ENCODE assay signal across 15 mouse cellular contexts in the genomic region with DNA sequence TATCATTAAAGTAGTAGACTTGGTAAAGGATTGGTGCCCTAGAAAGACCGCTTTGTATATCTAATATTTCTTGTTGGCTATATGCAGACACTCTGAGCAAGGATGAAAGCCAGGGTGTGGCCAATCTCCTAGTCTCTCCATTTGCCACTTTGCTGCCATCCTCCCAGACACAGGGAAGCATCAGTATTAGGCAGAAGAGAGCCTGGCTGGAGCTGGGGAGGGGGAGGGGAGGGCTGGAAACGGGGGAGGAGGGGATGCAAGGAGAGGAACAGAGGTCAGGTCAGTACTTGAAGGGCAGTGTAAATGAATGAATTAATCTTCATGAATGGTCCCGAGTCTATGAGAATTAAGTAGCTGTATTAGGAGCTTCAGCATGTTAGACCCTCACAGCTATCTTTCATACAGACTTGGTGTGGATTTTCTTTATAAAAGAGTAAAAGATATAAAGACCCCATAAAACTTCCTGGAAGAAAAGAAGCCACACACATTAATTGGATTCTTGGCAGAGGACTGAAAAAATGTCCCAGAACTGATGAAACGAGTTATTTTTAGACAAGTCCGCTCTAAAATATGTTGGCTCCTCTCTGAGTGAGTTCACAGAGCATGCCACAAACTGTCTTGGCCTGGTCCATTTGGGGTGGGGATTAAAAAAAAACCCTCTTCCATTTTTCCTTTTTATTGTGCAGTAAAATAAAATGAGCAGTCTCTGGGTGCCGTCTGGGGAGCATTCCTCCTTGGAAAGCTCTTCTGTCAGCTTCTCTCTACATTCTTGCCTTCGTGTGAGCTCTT. TPM values are rescaled to one million over a fixed set of nuclear protein-coding genes. Genes with fewer than 3 reads are reported as not detected.
DNase-seq lines count a peak whose midpoint lies in the region; ATAC-seq and TF ChIP-seq lines count a peak whose summit lies in the region.
"Had no signal": no experiment of that assay in that cellular context is flagged by ENCODE, and none has a peak within 500 bp of the region (broad histone marks: within the 10 kb centered on the region; RNA-seq: fewer than 3 reads in every experiment).

No protein-coding gene starts in this region.

- no peak for TF ChIP-seq CTCF in heart, adult 2 months (IDR thresholded peaks at IDR 0.05)

- no peak overlapping the region for H3K4me2 ChIP-seq in heart, embryonic 12.5 days
- H3K4me2 ChIP-seq in kidney, embryonic 15.5 days, result no peak overlapping the region
- H3K4me2 ChIP-seq: embryonic facial prominence, embryonic 12.5 days; hindbrain, embryonic 14.5 days had no signal

- no peaks in the 10 kb centered on the region for H3K9me3 ChIP-seq in heart, embryonic 12.5 days (replicated peaks)
- H3K9me3 ChIP-seq in kidney, embryonic 15.5 days (replicated peaks), result no peaks in the 10 kb centered on the region
- H3K9me3 ChIP-seq: embryonic facial prominence, embryonic 12.5 days had no signal

- WGBS in heart, adult 2 months, result 30% methylated on average over 7 of the region's 7 CpGs
- WGBS in heart, embryonic 12.5 days, result 32% methylated on average over 7 of the region's 7 CpGs
- WGBS in kidney, embryonic 15.5 days, result 40% methylated on average over 7 of the region's 7 CpGs

- peak overlapping the region; percentile 86 for H3K27ac ChIP-seq in heart, adult 2 months
- H3K27ac ChIP-seq in heart, embryonic 12.5 days (ENCODE audit: poor library complexity, severe bottlenecking), result no peak overlapping the region
- peak overlapping the region; percentile 85 for H3K27ac ChIP-seq in brown adipose tissue, adult 24 weeks (replicated peaks; ENCODE audit: low read depth, low read length)
- H3K27ac ChIP-seq in kidney, embryonic 15.5 days, result peak overlapping the region; percentile 62; the same call in 1 of the 2 replicates
- H3K27ac ChIP-seq: embryonic facial prominence, embryonic 12.5 days; hindbrain, embryonic 14.5 days; macrophage had no signal

- DNase-seq in heart, adult 2 months, result peak in 1 of 2 experiments; percentile 29
- peak; percentile 25 for DNase-seq in 3134 (ENCODE audit: extremely low read depth, insufficient read length, low spot score)
- DNase-seq in cerebellum, adult 9-11 months, result no peak
- no peak for DNase-seq in left cerebral cortex, postnatal 4 days
- DNase-seq: adrenal gland, adult 2 months; cerebellum, adult 11 months; right cerebral cortex, postnatal 25 days; thymus, postnatal 25 days had no signal

- no peaks in the 10 kb centered on the region for H3K79me2 ChIP-seq in heart, adult 2 months (replicated peaks; ENCODE audit: control insufficient read depth, insufficient read depth, low read length)

- H3K27me3 ChIP-seq in heart, adult 2 months (ENCODE audit: control insufficient read depth, insufficient read depth, low read length), result no peaks in the 10 kb centered on the region
- no peaks in the 10 kb centered on the region for H3K27me3 ChIP-seq in heart, embryonic 12.5 days (replicated peaks)
- no peaks in the 10 kb centered on the region for H3K27me3 ChIP-seq in kidney, embryonic 15.5 days

- no peak overlapping the region for H3K4me3 ChIP-seq in heart, adult 2 months
- H3K4me3 ChIP-seq in heart, embryonic 12.5 days, result no peak overlapping the region
- no peak overlapping the region for H3K4me3 ChIP-seq in brown adipose tissue, adult 24 weeks (ENCODE audit: insufficient read depth, low read depth, low read length)
- no peak overlapping the region for H3K4me3 ChIP-seq in kidney, embryonic 15.5 days (replicated peaks)
- H3K4me3 ChIP-seq: embryonic facial prominence, embryonic 12.5 days had no signal

- H3K4me1 ChIP-seq in heart, adult 2 months (ENCODE audit: control insufficient read depth, insufficient read depth, low read length), result peaks cover 2% of the 10 kb centered on the region; the same call in 1 of the 2 replicates
- peaks cover 10% of the 10 kb centered on the region for H3K4me1 ChIP-seq in heart, embryonic 12.5 days (replicated peaks)
- peaks cover 11% of the 10 kb centered on the region for H3K4me1 ChIP-seq in brown adipose tissue, adult 24 weeks (ENCODE audit: control insufficient read depth, insufficient read depth, insufficient read length, low read length)
- peaks cover 31% of the 10 kb centered on the region for H3K4me1 ChIP-seq in kidney, embryonic 15.5 days

- no peak overlapping the region for H3K9ac ChIP-seq in heart, adult 2 months (ENCODE audit: low read depth, low read length)
- no peak overlapping the region for H3K9ac ChIP-seq in heart, embryonic 12.5 days
- H3K9ac ChIP-seq in kidney, embryonic 15.5 days, result no peak overlapping the region
- H3K9ac ChIP-seq: embryonic facial prominence, embryonic 12.5 days; hindbrain, embryonic 14.5 days had no signal

- no peak for TF ChIP-seq EP300 in heart, adult 2 months (IDR thresholded peaks at IDR 0.05; ENCODE audit: insufficient read depth, low read depth, low read length)

- H3K36me3 ChIP-seq in heart, adult 2 months (ENCODE audit: control insufficient read depth, insufficient read depth, low read length), result peaks cover 8% of the 10 kb centered on the region
- H3K36me3 ChIP-seq in heart, embryonic 12.5 days, result no peaks in the 10 kb centered on the region
- no peaks in the 10 kb centered on the region for H3K36me3 ChIP-seq in kidney, embryonic 15.5 days
- H3K36me3 ChIP-seq: embryonic facial prominence, embryonic 12.5 days had no signal

- intact Hi-C loops in heart, adult 2 months (cut with DNase I), result no loop called here
- intact Hi-C loops in left cerebral cortex, postnatal 4 days (cut with DNase I), result no loop called here

- ATAC-seq in heart, embryonic 12.5 days (ENCODE audit: insufficient number of reproducible peaks, low FRiP score), result no peak
- ATAC-seq in kidney, embryonic 15.5 days (replicated peaks; ENCODE audit: low FRiP score), result no peak
- ATAC-seq in inflammation-experienced regulatory T-cells, adult 6 months, result no peak

- TF ChIP-seq POLR2A in heart, adult 2 months (IDR thresholded peaks at IDR 0.05; ENCODE audit: insufficient read depth, low read depth, low read length), result no peak

RNA-seq across cellular contexts. Expression of a gene that starts 23.7 kb away (rescaled TPM):
- total RNA-seq in heart, adult 2 months (2021), result 10 to 100 TPM; 26.7 to 28.9 TPM
- 15.2 and 24.7 TPM in 2 replicates for polyA plus RNA-seq in heart, adult 2 months (2012; rRNA removed)
- 19.0 and 19.8 TPM in 2 replicates for polyA plus RNA-seq in heart, embryonic 12.5 days (2016; fragmentation: Nextera tagmentation; extraction: Ambion mirVana)
- polyA plus RNA-seq in brown adipose tissue, adult 24 weeks (2012; ENCODE audit: insufficient read depth, insufficient read length, missing spikeins), result 4.9 and 7.5 TPM in 2 replicates
- polyA plus RNA-seq in kidney, embryonic 15.5 days (2015; fragmentation: Nextera tagmentation; extraction: Ambion mirVana), result 22.8 and 23.8 TPM in 2 replicates
- 100 to 1,000 TPM; 144 to 156 (median 153) TPM for polyA plus RNA-seq in inflammation-experienced regulatory T-cells, adult 6 months (2017; shearing (Covaris generic))
- 10 to 100 TPM; 19.8 to 21.0 TPM for total RNA-seq in left cerebral cortex, postnatal 4 days (2021)
